Mouse (Mus musculus): ENCODE results near the gene Serpine1. TPM values are rescaled to one million over a fixed set of nuclear protein-coding genes. Genes with fewer than 3 reads are reported as not detected.
A peak's percentile ranks its signal among the peaks of the same experiment; 100 is the strongest.

Serpine1 gene
- polyA plus RNA-seq, 1 experiment from 2014 or later: not detected

DNA sequence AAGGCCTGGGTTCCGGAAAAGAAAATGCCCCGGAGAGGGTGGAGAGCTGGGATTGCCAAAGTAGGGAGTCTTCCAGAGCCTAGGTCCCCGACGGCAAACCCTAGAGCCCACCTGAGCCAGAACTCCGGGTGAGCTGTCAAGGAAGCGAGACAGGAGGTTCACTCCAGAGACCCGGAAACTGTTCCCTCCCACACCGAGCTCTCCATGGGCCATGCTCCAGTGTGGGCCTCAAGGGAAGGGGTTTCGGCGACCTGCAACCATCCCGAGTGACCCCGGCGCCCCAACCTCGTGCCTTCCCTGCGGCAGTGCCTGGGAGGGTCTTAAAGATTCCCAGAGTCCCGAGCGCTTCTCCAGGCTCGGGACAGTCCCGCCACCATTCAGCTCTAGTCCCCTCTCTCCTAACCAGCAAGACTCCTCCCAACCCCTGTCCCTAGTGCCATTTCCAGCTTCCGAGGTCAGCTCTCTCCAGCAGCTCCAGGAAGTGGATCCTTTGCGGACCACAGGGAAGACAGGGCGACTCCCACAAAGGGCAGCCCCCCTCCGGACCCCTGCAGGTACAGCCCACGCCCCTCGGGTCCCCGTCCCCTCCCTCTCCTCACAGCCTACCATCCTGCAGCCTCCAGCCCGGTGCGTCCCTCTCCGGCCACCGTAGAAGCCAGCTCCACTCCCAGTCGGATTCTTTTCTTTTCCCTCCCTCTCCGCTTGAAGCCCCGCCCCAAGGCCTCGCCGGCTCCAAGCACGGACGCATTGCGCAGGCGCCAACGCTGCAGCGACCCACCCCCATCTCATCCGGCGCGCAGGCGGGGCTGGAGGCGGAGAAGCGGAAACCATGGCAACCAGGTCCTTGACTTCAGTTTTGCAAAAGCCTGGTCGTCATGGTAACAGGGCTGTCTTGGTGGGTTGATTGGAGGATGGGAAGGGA, 26.4 kb downstream of the Serpine1 start, which contains the start of gene Ap1s1:
Gene Ap1s1, minus strand, starts transcription at position 734 of the 922 bp plus-strand sequence.
- DNase-seq (ENCODE audit: low spot score): peak; percentile 100
- H3K27ac ChIP-seq (ENCODE audit: low read depth, low read length): peak within 1 kb of the TSS; percentile 51
- H3K4me2 ChIP-seq (ENCODE audit: low read depth, low read length, severe bottlenecking): peak within 1 kb of the TSS; percentile 80
- H3K36me3 ChIP-seq (ENCODE audit: control insufficient read depth, insufficient read depth, low read length): no peaks in the 10 kb centered on the region
- H3K9ac ChIP-seq (ENCODE audit: low read length): peak within 1 kb of the TSS; percentile 81
- H3K9me3 ChIP-seq (ENCODE audit: control insufficient read depth, low read length): no peaks in the 10 kb centered on the region
- no peaks in the 10 kb centered on the region for H3K27me3 ChIP-seq (ENCODE audit: control insufficient read depth, insufficient read depth, low read length)
- peak; percentile 93 for ATAC-seq (replicated peaks; ENCODE audit: low FRiP score)
- WGBS: under 1% methylated on average over 48 of the region's 48 CpGs
- H3K4me1 ChIP-seq (replicated peaks; ENCODE audit: control insufficient read depth, insufficient read depth, low read length): peaks cover 7% of the 10 kb centered on the region; the same call in 1 of the 2 replicates
- H3K4me3 ChIP-seq (ENCODE audit: low read depth, low read length): peak within 1 kb of the TSS; percentile 72

GRCm38 (mm10) chr5:137043997-137044396, 28.1 kb downstream of the Serpine1 start:
- H3K36me3 ChIP-seq (ENCODE audit: control insufficient read depth, insufficient read depth, low read length): peaks cover 2% of the 10 kb centered on the region; the same call in 1 of the 2 replicates
- ATAC-seq (replicated peaks; ENCODE audit: low FRiP score) (no peak), DNase-seq (ENCODE audit: low spot score) (no peak)
- peaks cover 7% of the 10 kb centered on the region; the same call in 1 of the 2 replicates for H3K4me1 ChIP-seq (replicated peaks; ENCODE audit: control insufficient read depth, insufficient read depth, low read length)
- 95% methylated on average over 7 of the region's 7 CpGs for WGBS
- no peaks in the 10 kb centered on the region for H3K27me3 ChIP-seq (ENCODE audit: control insufficient read depth, insufficient read depth, low read length)
- no peak overlapping the region for H3K27ac ChIP-seq (ENCODE audit: low read depth, low read length)
- no peak overlapping the region for H3K4me2 ChIP-seq (ENCODE audit: low read depth, low read length, severe bottlenecking)
- H3K9me3 ChIP-seq (ENCODE audit: control insufficient read depth, low read length): no peaks in the 10 kb centered on the region
- H3K9ac ChIP-seq (ENCODE audit: low read length): no peak overlapping the region
- H3K4me3 ChIP-seq (ENCODE audit: low read depth, low read length): no peak overlapping the region

GRCm38 (mm10) chr5:137041442-137041841, 30.6 kb downstream of the Serpine1 start:
- DNase-seq (ENCODE audit: low spot score): no peak
- Histone ChIP-seq H3K4me3 (ENCODE audit: low read depth, low read length) (no peak overlapping the region), H3K9ac (ENCODE audit: low read length) (no peak overlapping the region), H3K4me1 (replicated peaks; ENCODE audit: control insufficient read depth, insufficient read depth, low read length) (peaks cover 7% of the 10 kb centered on the region; the same call in 1 of the 2 replicates), H3K27me3 (ENCODE audit: control insufficient read depth, insufficient read depth, low read length) (no peaks in the 10 kb centered on the region), H3K4me2 (ENCODE audit: low read depth, low read length, severe bottlenecking) (no peak overlapping the region), H3K27ac (ENCODE audit: low read depth, low read length) (no peak overlapping the region), H3K9me3 (ENCODE audit: control insufficient read depth, low read length) (no peaks in the 10 kb centered on the region), H3K36me3 (ENCODE audit: control insufficient read depth, insufficient read depth, low read length) (peaks cover 2% of the 10 kb centered on the region)
- WGBS: 87% methylated on average over 10 of the region's 10 CpGs
- no peak for ATAC-seq (replicated peaks; ENCODE audit: low FRiP score)

DNA sequence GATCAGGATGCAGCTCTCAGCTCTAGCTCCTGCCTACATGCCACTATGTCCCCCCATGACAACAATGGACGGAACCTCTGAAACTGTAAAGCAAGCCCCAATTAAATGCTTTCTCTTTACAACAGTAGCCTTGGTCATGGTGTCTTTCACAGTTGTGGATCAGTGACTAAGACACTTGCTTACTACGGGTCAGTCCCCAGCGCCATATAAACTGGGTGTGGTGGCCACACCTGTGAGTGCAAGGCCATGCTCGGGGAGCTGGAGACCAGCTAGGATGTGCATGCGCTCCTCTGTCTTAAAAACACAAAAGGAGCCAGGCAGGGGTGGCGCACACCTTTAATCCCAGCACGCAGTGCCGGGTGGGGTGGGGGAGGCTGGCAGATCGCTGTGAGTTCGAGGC, 32.6 kb downstream of the Serpine1 start:
- Histone ChIP-seq H3K36me3 (ENCODE audit: control insufficient read depth, insufficient read depth, low read length) (peaks cover 2% of the 10 kb centered on the region), H3K4me3 (ENCODE audit: low read depth, low read length) (no peak overlapping the region), H3K4me1 (replicated peaks; ENCODE audit: control insufficient read depth, insufficient read depth, low read length) (no peaks in the 10 kb centered on the region)

GRCm38 (mm10) chr5:137036211-137036610, 35.9 kb downstream of the Serpine1 start:
- no peak overlapping the region for H3K4me3 ChIP-seq (ENCODE audit: low read depth, low read length)
- peaks cover 11% of the 10 kb centered on the region for H3K27me3 ChIP-seq (ENCODE audit: control insufficient read depth, insufficient read depth, low read length)
- no peak overlapping the region for H3K9ac ChIP-seq (ENCODE audit: low read length)
- ATAC-seq (replicated peaks; ENCODE audit: low FRiP score) (no peak), DNase-seq (ENCODE audit: low spot score) (no peak)
- H3K36me3 ChIP-seq (ENCODE audit: control insufficient read depth, insufficient read depth, low read length): peaks cover 2% of the 10 kb centered on the region
- WGBS: 86% methylated on average over 13 of the region's 13 CpGs
- no peak overlapping the region for H3K27ac ChIP-seq (ENCODE audit: low read depth, low read length)
- no peak overlapping the region for H3K4me2 ChIP-seq (ENCODE audit: low read depth, low read length, severe bottlenecking)
- peaks cover 12% of the 10 kb centered on the region; the same call in 1 of the 2 replicates for H3K4me1 ChIP-seq (replicated peaks; ENCODE audit: control insufficient read depth, insufficient read depth, low read length)
- H3K9me3 ChIP-seq (ENCODE audit: control insufficient read depth, low read length): no peaks in the 10 kb centered on the region

More for the DNA sequence above, 32.6 kb downstream of the Serpine1 start:
- 96% methylated on average over 10 of the region's 10 CpGs for WGBS
- Histone ChIP-seq H3K27ac (ENCODE audit: low read depth, low read length) (no peak overlapping the region), H3K9me3 (ENCODE audit: control insufficient read depth, low read length) (no peaks in the 10 kb centered on the region), H3K27me3 (ENCODE audit: control insufficient read depth, insufficient read depth, low read length) (no peaks in the 10 kb centered on the region), H3K4me2 (ENCODE audit: low read depth, low read length, severe bottlenecking) (no peak overlapping the region), H3K9ac (ENCODE audit: low read length) (no peak overlapping the region)
- ATAC-seq (replicated peaks; ENCODE audit: low FRiP score) (no peak), DNase-seq (ENCODE audit: low spot score) (no peak)

GRCm38 (mm10) chr5:137032641-137033074, 39.4 kb downstream of the Serpine1 start:
- no peak overlapping the region for H3K27ac ChIP-seq (ENCODE audit: low read depth, low read length)
- peak overlapping the region; percentile 32 for H3K9ac ChIP-seq (ENCODE audit: low read length)
- peak overlapping the region; percentile 37 for H3K4me3 ChIP-seq (ENCODE audit: low read depth, low read length)
- peak overlapping the region; percentile 85 for H3K4me2 ChIP-seq (ENCODE audit: low read depth, low read length, severe bottlenecking)
- peaks cover 43% of the 10 kb centered on the region for H3K27me3 ChIP-seq (ENCODE audit: control insufficient read depth, insufficient read depth, low read length)
- WGBS: 0% methylated on average over 46 of the region's 49 CpGs
- no peaks in the 10 kb centered on the region for H3K9me3 ChIP-seq (ENCODE audit: control insufficient read depth, low read length)
- peaks cover 23% of the 10 kb centered on the region; the same call in 1 of the 2 replicates for H3K4me1 ChIP-seq (replicated peaks; ENCODE audit: control insufficient read depth, insufficient read depth, low read length)
- no peaks in the 10 kb centered on the region; the same call in none of the 2 replicates for H3K36me3 ChIP-seq (ENCODE audit: control insufficient read depth, insufficient read depth, low read length)
- ATAC-seq (replicated peaks; ENCODE audit: low FRiP score) (peak; percentile 81), DNase-seq (ENCODE audit: low spot score) (peak; percentile 97)

DNA sequence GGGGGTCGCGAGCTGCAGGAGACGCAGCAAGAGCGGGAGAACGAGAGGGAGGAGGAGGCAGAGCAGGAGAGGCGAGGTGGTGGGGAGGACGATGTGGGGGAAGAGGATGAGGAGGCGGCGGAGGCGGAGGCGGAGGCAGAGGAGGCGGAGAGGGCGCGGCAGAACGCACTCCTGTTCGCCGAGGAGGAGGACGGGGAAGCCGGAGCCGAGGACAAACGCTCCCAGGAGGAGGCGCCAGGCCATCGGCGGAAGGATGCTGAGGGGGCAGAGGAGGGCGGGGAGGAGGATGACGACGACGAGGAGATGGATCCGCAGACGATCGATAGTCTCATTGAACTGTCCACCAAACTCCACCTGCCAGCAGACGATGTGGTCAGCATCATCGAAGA, 40.0 kb downstream of the Serpine1 start:
- ATAC-seq (replicated peaks; ENCODE audit: low FRiP score): no peak
- H3K4me3 ChIP-seq (ENCODE audit: low read depth, low read length): peak overlapping the region; percentile 37
- H3K27me3 ChIP-seq (ENCODE audit: control insufficient read depth, insufficient read depth, low read length): peaks cover 45% of the 10 kb centered on the region
- WGBS: under 1% methylated on average over 28 of the region's 33 CpGs
- H3K36me3 ChIP-seq (ENCODE audit: control insufficient read depth, insufficient read depth, low read length): no peaks in the 10 kb centered on the region; the same call in 1 of the 2 replicates
- peaks cover 23% of the 10 kb centered on the region; the same call in 1 of the 2 replicates for H3K4me1 ChIP-seq (replicated peaks; ENCODE audit: control insufficient read depth, insufficient read depth, low read length)
- DNase-seq (ENCODE audit: low spot score): peak; percentile 63
- peak overlapping the region; percentile 85 for H3K4me2 ChIP-seq (ENCODE audit: low read depth, low read length, severe bottlenecking)
- H3K9ac ChIP-seq (ENCODE audit: low read length): peak overlapping the region; percentile 32; the same call in 1 of the 2 replicates
- no peak overlapping the region for H3K27ac ChIP-seq (ENCODE audit: low read depth, low read length)
- no peaks in the 10 kb centered on the region for H3K9me3 ChIP-seq (ENCODE audit: control insufficient read depth, low read length)

DNA sequence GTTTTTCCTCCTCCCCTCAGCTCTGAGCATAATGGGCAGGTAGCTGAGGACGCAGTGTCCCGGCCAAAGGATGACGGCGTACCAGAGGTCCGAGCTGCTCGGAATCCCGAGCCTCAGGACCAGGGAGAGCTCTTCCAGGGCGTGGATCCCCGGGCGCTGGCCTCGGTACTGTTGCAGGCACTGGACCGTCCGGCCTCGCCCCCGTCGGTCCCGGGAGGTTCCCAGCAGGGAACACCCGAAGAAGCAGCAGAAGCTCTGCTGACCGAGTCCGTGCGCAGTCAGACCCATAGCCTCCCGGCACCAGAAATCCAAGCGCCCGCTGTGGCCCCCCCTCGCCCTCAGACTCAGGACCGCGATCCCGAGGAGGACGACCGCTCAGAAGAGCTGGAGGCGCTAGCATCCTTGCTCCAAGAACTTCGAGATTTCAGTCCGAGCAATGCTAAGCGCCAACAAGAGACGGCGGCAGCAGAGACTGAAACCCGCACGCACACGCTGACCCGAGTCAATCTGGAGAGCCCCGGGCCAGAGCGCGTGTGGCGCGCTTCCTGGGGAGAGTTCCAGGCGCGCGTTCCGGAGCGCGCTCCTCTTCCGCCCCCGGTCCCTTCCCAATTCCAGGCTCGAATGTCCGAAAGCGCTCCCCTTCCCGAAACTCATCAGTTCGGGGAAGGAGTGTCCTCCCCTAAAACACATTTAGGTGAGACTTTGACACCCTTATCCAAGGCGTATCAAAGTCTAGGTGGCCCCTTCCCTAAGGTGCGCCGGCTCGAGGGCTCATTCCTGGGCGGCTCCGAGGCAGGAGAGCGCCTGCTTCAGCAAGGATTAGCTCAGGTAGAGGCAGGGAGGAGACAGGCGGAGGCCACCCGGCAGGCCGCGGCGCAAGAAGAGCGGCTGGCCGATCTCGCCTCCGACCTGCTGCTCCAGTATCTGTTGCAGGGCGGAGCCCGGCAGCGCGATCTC, 40.7 kb downstream of the Serpine1 start:
- Histone ChIP-seq H3K9ac (ENCODE audit: low read length) (0 out of 2 replicates have a peak overlapping the region, but pooled peaks have one; percentile 8), H3K4me1 (replicated peaks; ENCODE audit: control insufficient read depth, insufficient read depth, low read length) (peaks cover 23% of the 10 kb centered on the region; the same call in 1 of the 2 replicates), H3K4me2 (ENCODE audit: low read depth, low read length, severe bottlenecking) (peak overlapping the region; percentile 85), H3K36me3 (ENCODE audit: control insufficient read depth, insufficient read depth, low read length) (no peaks in the 10 kb centered on the region), H3K9me3 (ENCODE audit: control insufficient read depth, low read length) (no peaks in the 10 kb centered on the region), H3K27ac (ENCODE audit: low read depth, low read length) (no peak overlapping the region), H3K4me3 (ENCODE audit: low read depth, low read length) (peak overlapping the region; percentile 37), H3K27me3 (ENCODE audit: control insufficient read depth, insufficient read depth, low read length) (peaks cover 52% of the 10 kb centered on the region)
- 1% methylated on average over 77 of the region's 78 CpGs for WGBS
- DNase-seq (ENCODE audit: low spot score) (peak; percentile 67), ATAC-seq (replicated peaks; ENCODE audit: low FRiP score) (no peak)
